Mouse (Mus musculus): ENCODE results near the gene Lrig1. TPM values are rescaled to one million over a fixed set of nuclear protein-coding genes. Genes with fewer than 3 reads are reported as not detected.

Lrig1 gene
- polyA plus RNA-seq (2015; fragmentation: Nextera tagmentation; extraction: Ambion mirVana), result 7.7 and 8.9 TPM in 2 replicates

DNA sequence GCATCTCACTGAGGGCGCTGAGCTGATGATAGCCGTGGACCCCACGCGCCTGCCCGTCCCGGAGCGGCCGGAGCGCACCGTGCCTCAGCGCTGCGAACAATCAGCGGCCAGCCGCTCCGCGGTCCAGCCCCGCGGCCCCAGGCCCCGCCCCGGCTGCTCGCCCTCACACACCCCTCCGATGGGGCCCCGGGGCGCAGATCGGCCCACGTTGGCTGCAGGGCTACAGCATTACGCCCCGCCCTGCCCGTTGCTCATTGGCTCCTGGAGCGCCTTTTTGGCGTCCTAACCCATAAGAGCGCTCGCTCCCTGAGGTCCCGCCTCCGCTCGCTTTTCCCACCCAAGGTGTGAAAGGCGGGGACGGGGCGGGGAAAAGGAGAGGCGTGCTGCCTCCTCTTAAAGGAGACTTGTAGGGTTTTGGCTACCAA lies at the start of gene Lrig1:
Lrig1 (minus strand) TSS at position 92 of the 425 bp plus-strand sequence.
- H3K27ac ChIP-seq (ENCODE audit: low read length), result peak within 1 kb of the TSS; percentile 85
- under 1% methylated on average over 35 of the region's 40 CpGs for WGBS
- H3K4me3 ChIP-seq (ENCODE audit: low read length), result peak within 1 kb of the TSS; percentile 81
- peaks cover 30% of the 10 kb centered on the region for H3K4me1 ChIP-seq (ENCODE audit: control insufficient read depth, insufficient read depth, low read length)
- peak within 1 kb of the TSS; percentile 93 for H3K9ac ChIP-seq (ENCODE audit: low read length)
- no peaks in the 10 kb centered on the region for H3K36me3 ChIP-seq (ENCODE audit: control insufficient read depth, insufficient read depth)
- peak within 1 kb of the TSS; percentile 90 for H3K4me2 ChIP-seq (ENCODE audit: low read depth, low read length)
- H3K27me3 ChIP-seq (ENCODE audit: control insufficient read depth, insufficient read depth, low read length), result no peaks in the 10 kb centered on the region
- H3K9me3 ChIP-seq (replicated peaks; ENCODE audit: control insufficient read depth, low read length), result no peaks in the 10 kb centered on the region
- ATAC-seq (replicated peaks; ENCODE audit: extremely low read depth, insufficient read depth, low FRiP score), result peak; percentile 99

DNA sequence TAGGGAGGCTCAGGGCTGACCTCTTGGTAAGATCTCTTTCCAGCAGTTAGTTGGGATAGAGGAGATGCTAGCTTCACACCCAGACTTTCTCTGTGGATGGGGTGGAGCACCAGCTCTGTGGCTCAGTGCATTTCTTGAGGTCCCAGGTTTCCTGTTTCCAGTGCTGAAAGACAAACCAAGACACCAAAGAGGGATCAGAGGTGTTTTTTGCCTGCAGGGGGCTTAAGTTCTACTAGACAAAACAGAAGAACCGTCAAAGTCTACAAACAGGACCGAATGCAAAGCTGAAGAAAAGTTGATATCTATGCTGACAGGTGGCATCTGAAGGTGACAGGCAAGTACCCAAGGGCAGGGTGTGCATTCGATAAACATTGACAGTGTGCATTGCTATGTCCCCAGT lies 49.7 kb upstream of the Lrig1 start:
- H3K4me1 ChIP-seq (ENCODE audit: control insufficient read depth, insufficient read depth, low read length), result peaks cover 2% of the 10 kb centered on the region
- no peak overlapping the region for H3K4me2 ChIP-seq (ENCODE audit: low read depth, low read length)
- ATAC-seq (replicated peaks; ENCODE audit: extremely low read depth, insufficient read depth, low FRiP score), result no peak
- H3K9ac ChIP-seq (ENCODE audit: low read length), result no peak overlapping the region
- no peaks in the 10 kb centered on the region for H3K36me3 ChIP-seq (ENCODE audit: control insufficient read depth, insufficient read depth)
- H3K27me3 ChIP-seq (ENCODE audit: control insufficient read depth, insufficient read depth, low read length), result no peaks in the 10 kb centered on the region
- no peak overlapping the region for H3K27ac ChIP-seq (ENCODE audit: low read length)
- no peaks in the 10 kb centered on the region for H3K9me3 ChIP-seq (replicated peaks; ENCODE audit: control insufficient read depth, low read length)
- 69% methylated on average over 3 of the region's 3 CpGs for WGBS
- H3K4me3 ChIP-seq (ENCODE audit: low read length), result no peak overlapping the region

DNA sequence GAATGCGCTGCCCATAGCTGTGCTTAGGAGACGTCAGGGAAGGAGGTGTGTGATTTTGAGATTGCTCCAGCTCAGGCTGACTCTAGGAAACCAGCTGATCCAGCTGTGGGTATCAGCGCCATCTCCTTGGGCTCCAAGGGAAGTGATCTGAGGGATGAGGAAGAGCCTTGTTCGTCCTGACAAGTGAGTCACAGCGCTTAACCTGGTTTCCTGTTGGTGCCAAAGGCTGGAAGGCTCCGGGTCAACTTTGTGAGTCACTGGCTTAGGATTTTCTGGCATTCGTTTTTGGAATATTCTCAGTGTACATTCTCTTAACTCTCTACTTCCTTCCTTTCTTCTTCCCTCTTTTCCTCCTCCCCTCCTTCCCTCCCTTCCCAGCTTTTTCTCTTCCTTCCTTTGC lies 48.4 kb upstream of the Lrig1 start:
- Histone ChIP-seq H3K9ac (ENCODE audit: low read length) (no peak overlapping the region), H3K36me3 (ENCODE audit: control insufficient read depth, insufficient read depth) (no peaks in the 10 kb centered on the region), H3K27ac (ENCODE audit: low read length) (no peak overlapping the region), H3K27me3 (ENCODE audit: control insufficient read depth, insufficient read depth, low read length) (no peaks in the 10 kb centered on the region), H3K4me2 (ENCODE audit: low read depth, low read length) (no peak overlapping the region), H3K4me3 (ENCODE audit: low read length) (no peak overlapping the region), H3K4me1 (ENCODE audit: control insufficient read depth, insufficient read depth, low read length) (peaks cover 2% of the 10 kb centered on the region), H3K9me3 (replicated peaks; ENCODE audit: control insufficient read depth, low read length) (no peaks in the 10 kb centered on the region)
- ATAC-seq (replicated peaks; ENCODE audit: extremely low read depth, insufficient read depth, low FRiP score), result no peak
- 43% methylated on average over 7 of the region's 7 CpGs for WGBS

DNA sequence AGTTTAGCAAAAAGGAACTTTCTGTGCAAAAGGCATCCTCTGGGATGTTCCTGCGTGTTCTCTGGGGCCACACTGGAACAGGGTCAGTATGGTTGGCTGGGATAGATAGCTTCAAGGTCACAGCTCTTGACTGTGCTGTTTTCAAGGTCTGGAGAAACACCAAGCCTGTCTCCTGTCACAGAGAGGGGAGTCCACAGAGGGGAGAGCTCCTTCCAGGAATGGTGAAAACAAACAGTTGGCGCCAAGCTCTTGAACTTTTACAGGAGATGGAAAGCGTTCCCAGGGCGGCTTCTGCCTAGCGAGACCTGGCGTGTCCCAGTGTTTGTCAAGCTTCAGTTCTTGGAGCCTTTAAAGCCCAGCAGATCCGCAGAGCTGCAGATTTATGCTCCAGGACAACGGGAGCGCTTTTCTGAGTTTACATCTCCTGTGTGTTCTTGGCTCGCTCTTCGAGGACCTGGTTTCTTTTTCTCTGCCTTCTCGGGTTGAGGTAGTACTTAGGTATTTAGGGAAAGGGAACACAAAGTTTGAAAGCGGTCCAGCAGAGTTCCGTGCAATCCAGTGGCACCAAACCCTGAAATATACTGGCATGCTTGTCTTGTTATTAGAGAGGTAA lies 40.3 kb upstream of the Lrig1 start:
- Histone ChIP-seq H3K27ac (ENCODE audit: low read length) (peak overlapping the region; percentile 16; the same call in 1 of the 2 replicates), H3K36me3 (ENCODE audit: control insufficient read depth, insufficient read depth) (no peaks in the 10 kb centered on the region), H3K4me3 (ENCODE audit: low read length) (no peak overlapping the region), H3K4me1 (ENCODE audit: control insufficient read depth, insufficient read depth, low read length) (peaks cover 5% of the 10 kb centered on the region), H3K9me3 (replicated peaks; ENCODE audit: control insufficient read depth, low read length) (no peaks in the 10 kb centered on the region), H3K4me2 (ENCODE audit: low read depth, low read length) (no peak overlapping the region), H3K27me3 (ENCODE audit: control insufficient read depth, insufficient read depth, low read length) (no peaks in the 10 kb centered on the region), H3K9ac (ENCODE audit: low read length) (0 out of 2 replicates have a peak overlapping the region, but pooled peaks have one; percentile 22)
- WGBS, result 58% methylated on average over 14 of the region's 14 CpGs
- no peak for ATAC-seq (replicated peaks; ENCODE audit: extremely low read depth, insufficient read depth, low FRiP score)

DNA sequence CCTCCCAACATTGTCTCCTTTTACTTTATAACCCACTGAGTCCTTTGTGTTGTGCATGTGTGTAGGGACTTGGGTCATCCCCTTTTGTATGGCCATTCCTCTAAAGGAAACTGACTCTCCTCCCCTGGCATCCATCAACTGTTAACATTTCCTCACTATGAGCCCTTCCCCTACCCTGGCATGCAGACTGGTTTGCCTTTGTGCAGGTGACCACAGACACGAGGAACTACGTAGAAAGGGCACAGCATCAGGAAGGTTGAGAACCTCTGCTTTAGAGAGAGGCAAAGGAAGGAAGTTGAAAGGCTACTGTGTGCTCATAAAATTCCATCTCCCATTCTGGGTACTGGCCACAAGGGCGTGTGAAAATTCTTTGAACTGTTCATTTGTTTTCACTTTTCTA lies 38.7 kb upstream of the Lrig1 start:
- H3K9me3 ChIP-seq (replicated peaks; ENCODE audit: control insufficient read depth, low read length), result no peaks in the 10 kb centered on the region
- H3K4me2 ChIP-seq (ENCODE audit: low read depth, low read length), result no peak overlapping the region
- no peak overlapping the region for H3K27ac ChIP-seq (ENCODE audit: low read length)
- H3K27me3 ChIP-seq (ENCODE audit: control insufficient read depth, insufficient read depth, low read length), result no peaks in the 10 kb centered on the region
- no peak for ATAC-seq (replicated peaks; ENCODE audit: extremely low read depth, insufficient read depth, low FRiP score)
- no peaks in the 10 kb centered on the region for H3K36me3 ChIP-seq (ENCODE audit: control insufficient read depth, insufficient read depth)
- no peak overlapping the region for H3K9ac ChIP-seq (ENCODE audit: low read length)
- H3K4me3 ChIP-seq (ENCODE audit: low read length), result no peak overlapping the region
- 63% methylated on average over 3 of the region's 3 CpGs for WGBS
- H3K4me1 ChIP-seq (ENCODE audit: control insufficient read depth, insufficient read depth, low read length), result peaks cover 5% of the 10 kb centered on the region

DNA sequence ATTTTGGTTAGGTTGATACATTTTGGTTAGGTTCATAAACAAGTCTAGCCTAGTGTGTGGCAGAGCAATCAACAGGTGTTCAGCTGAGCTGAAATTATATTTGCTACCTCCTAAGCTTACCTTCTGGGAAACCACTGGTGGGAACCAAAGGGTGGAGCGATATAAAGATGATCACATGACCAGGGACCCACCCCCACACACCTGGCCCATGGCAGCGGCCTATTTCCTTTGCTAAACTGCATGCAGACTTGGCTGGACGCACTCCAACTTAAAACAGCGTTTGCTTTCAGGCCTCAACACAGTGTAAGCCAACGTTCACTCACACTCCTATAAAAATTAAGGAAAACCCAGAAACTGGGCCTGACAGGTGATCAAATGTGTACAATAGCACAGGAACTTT lies 33.9 kb upstream of the Lrig1 start:
- no peaks in the 10 kb centered on the region for H3K36me3 ChIP-seq (ENCODE audit: control insufficient read depth, insufficient read depth)
- H3K9ac ChIP-seq (ENCODE audit: low read length), result no peak overlapping the region
- no peak overlapping the region for H3K27ac ChIP-seq (ENCODE audit: low read length)
- ATAC-seq (replicated peaks; ENCODE audit: extremely low read depth, insufficient read depth, low FRiP score), result no peak; the same call in 1 of the 2 replicates
- WGBS, result 68% methylated on average over 5 of the region's 5 CpGs
- H3K4me3 ChIP-seq (ENCODE audit: low read length), result no peak overlapping the region
- H3K4me1 ChIP-seq (ENCODE audit: control insufficient read depth, insufficient read depth, low read length), result peaks cover 3% of the 10 kb centered on the region; the same call in 1 of the 2 replicates
- no peaks in the 10 kb centered on the region for H3K27me3 ChIP-seq (ENCODE audit: control insufficient read depth, insufficient read depth, low read length)
- H3K9me3 ChIP-seq (replicated peaks; ENCODE audit: control insufficient read depth, low read length), result no peaks in the 10 kb centered on the region
- H3K4me2 ChIP-seq (ENCODE audit: low read depth, low read length), result no peak overlapping the region

DNA sequence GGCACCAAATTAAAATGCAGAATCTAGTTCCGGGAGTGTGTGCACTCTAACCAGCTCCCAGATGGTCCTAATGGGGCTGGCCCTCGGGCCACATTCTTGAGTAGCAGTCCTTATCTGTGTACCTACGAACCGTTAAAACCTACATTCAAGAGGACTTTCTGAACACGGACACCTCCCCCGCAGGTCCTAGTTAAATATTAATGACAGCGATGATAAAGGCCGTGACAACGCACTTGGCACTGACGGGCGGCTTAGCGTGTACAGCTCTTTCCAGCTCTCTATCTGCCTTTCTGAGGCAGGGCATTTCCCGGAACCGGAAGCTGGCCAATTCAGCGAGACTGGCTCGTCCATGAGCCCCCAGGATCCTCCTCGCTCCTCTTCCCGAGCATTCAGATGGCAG lies 29.9 kb upstream of the Lrig1 start:
- Histone ChIP-seq H3K36me3 (ENCODE audit: control insufficient read depth, insufficient read depth) (no peaks in the 10 kb centered on the region), H3K27ac (ENCODE audit: low read length) (no peak overlapping the region), H3K9ac (ENCODE audit: low read length) (0 out of 2 replicates have a peak overlapping the region, but pooled peaks have one; percentile 8), H3K4me2 (ENCODE audit: low read depth, low read length) (peak overlapping the region; percentile 63), H3K4me1 (ENCODE audit: control insufficient read depth, insufficient read depth, low read length) (peaks cover 3% of the 10 kb centered on the region; the same call in 1 of the 2 replicates), H3K4me3 (ENCODE audit: low read length) (peak overlapping the region; percentile 22), H3K9me3 (replicated peaks; ENCODE audit: control insufficient read depth, low read length) (no peaks in the 10 kb centered on the region), H3K27me3 (ENCODE audit: control insufficient read depth, insufficient read depth, low read length) (no peaks in the 10 kb centered on the region)
- 18% methylated on average over 18 of the region's 18 CpGs for WGBS
- no peak for ATAC-seq (replicated peaks; ENCODE audit: extremely low read depth, insufficient read depth, low FRiP score)

DNA sequence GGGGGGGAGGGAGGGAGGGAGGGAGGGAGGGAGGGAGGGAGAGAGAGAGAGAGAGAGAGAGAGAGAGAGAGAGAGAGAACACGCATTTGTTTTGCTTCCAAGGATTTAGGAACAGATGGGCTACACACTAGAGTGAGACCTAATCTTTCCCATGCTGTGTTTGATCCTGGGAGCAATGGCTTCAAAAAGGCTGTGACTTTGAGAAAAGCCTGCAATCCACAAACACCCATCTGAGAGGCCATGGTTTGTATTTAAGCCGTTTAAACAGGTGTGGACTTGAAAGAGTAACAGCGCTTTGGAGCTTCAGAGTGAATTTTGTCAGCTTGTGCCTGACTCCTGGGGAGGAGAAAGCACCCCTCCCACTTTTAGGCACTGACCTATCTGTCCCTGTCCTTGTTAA lies 29.2 kb upstream of the Lrig1 start:
- H3K27me3 ChIP-seq (ENCODE audit: control insufficient read depth, insufficient read depth, low read length), result no peaks in the 10 kb centered on the region
- 42% methylated on average over 3 of the region's 3 CpGs for WGBS
- no peaks in the 10 kb centered on the region for H3K36me3 ChIP-seq (ENCODE audit: control insufficient read depth, insufficient read depth)
- H3K9ac ChIP-seq (ENCODE audit: low read length), result no peak overlapping the region
- no peak overlapping the region for H3K27ac ChIP-seq (ENCODE audit: low read length)
- no peak overlapping the region for H3K4me2 ChIP-seq (ENCODE audit: low read depth, low read length)
- H3K4me3 ChIP-seq (ENCODE audit: low read length), result no peak overlapping the region
- no peaks in the 10 kb centered on the region for H3K9me3 ChIP-seq (replicated peaks; ENCODE audit: control insufficient read depth, low read length)
- peaks cover 3% of the 10 kb centered on the region; the same call in 1 of the 2 replicates for H3K4me1 ChIP-seq (ENCODE audit: control insufficient read depth, insufficient read depth, low read length)
- no peak for ATAC-seq (replicated peaks; ENCODE audit: extremely low read depth, insufficient read depth, low FRiP score)

DNA sequence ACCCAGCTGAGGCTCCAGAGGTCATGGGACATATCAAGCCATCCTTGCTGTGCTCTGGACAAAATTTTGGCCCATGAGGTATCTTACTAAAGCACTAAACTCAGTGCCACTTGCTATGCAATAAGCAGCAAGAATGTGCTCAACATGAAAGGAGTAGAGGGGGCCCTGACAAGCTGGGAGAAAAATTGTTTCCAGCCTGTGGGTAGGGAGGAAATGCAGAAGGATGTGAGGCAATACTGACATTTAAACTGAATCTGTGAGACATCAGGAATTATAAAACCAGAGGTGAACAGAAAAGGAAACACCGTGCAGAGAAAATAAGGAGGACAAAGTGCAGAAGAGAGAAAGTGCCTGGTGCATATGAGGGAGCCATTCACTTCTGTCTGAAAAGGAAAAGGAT lies 24.7 kb upstream of the Lrig1 start:
- ATAC-seq (replicated peaks; ENCODE audit: extremely low read depth, insufficient read depth, low FRiP score), result no peak
- no peaks in the 10 kb centered on the region for H3K36me3 ChIP-seq (ENCODE audit: control insufficient read depth, insufficient read depth)
- WGBS, result 59% methylated on average over 1 of the region's 1 CpGs
- no peak overlapping the region for H3K4me3 ChIP-seq (ENCODE audit: low read length)
- no peak overlapping the region for H3K4me2 ChIP-seq (ENCODE audit: low read depth, low read length)
- no peaks in the 10 kb centered on the region for H3K9me3 ChIP-seq (replicated peaks; ENCODE audit: control insufficient read depth, low read length)
- H3K27ac ChIP-seq (ENCODE audit: low read length), result no peak overlapping the region
- H3K27me3 ChIP-seq (ENCODE audit: control insufficient read depth, insufficient read depth, low read length), result no peaks in the 10 kb centered on the region
- no peak overlapping the region for H3K9ac ChIP-seq (ENCODE audit: low read length)
- H3K4me1 ChIP-seq (ENCODE audit: control insufficient read depth, insufficient read depth, low read length), result no peaks in the 10 kb centered on the region

Measured in heart, embryonic 16.5 days (tissue).